Mouse (Mus musculus) limb, embryonic 15.5 days (tissue): ENCODE measurements around the gene Hoxc5. TPM values are rescaled to one million over a fixed set of nuclear protein-coding genes. Genes with fewer than 3 reads are reported as not detected.

Source experiments
- ATAC-seq: fragments of 200-750 bp; cut with Nextera tagmentation; 2 replicates; pipeline ENCODE4 v1.8.0; 2017; ENCODE audit warnings: low read depth, moderate TSS enrichment; ENCODE audit not compliant: insufficient number of reproducible peaks, low FRiP score, low TSS enrichment
- H3K27ac ChIP-seq: fragments of 300-500 bp; sonication (generic); 2 replicates; pipeline ENCODE4 v1.5.1; 2015; ENCODE audit warnings: moderate library complexity, mild to moderate bottlenecking, inconsistent platforms
- H3K27me3 ChIP-seq: fragments of 300-500 bp; sonication (generic); 2 replicates; pipeline ENCODE4 v1.6.1; 2015; ENCODE audit warnings: inconsistent platforms
- H3K36me3 ChIP-seq: fragments of 300-500 bp; sonication (generic); 2 replicates; pipeline ENCODE4 v1.6.1; 2015; ENCODE audit warnings: inconsistent platforms
- H3K4me1 ChIP-seq: fragments of 300-500 bp; sonication (generic); 2 replicates; pipeline ENCODE4 v1.6.1; 2015; ENCODE audit warnings: inconsistent platforms
- H3K4me2 ChIP-seq: fragments of 300-500 bp; sonication (generic); 2 replicates; pipeline ENCODE4 v1.6.1; 2015; ENCODE audit warnings: mild to moderate bottlenecking, inconsistent platforms
- H3K4me3 ChIP-seq: fragments of 300-500 bp; sonication (generic); 2 replicates; pipeline ENCODE4 v1.5.1; 2015; ENCODE audit warnings: mild to moderate bottlenecking, inconsistent platforms
- H3K9ac ChIP-seq: fragments of 300-500 bp; sonication (generic); 2 replicates; pipeline ENCODE4 v1.6.1; 2015; ENCODE audit warnings: inconsistent platforms
- H3K9me3 ChIP-seq: fragments of 300-500 bp; sonication (generic); 2 replicates; pipeline ENCODE4 v1.6.1; 2016; ENCODE audit warnings: inconsistent platforms
- WGBS: fragments of 180-500 bp; shearing (Covaris S2); methylation state at CpG from one replicate; pipeline ENCODE4 v1.1.7; 2015; 5-methylcytosine and 5-hydroxymethylcytosine counted together
- polyA plus RNA-seq: library from polyadenylated mRNA; unstranded; fragments of >200 nt; fragmentation: Nextera tagmentation; extraction: Ambion mirVana; gene quantifications from 2 replicates; pipeline ENCODE4 v1.2.1, GENCODE M21; 2015

The Hoxc5 gene
- polyA plus RNA-seq, 1 experiment from 2014 or later: 2.3 TPM

- no peak for ATAC-seq
- no peak overlapping the region for H3K4me2 ChIP-seq
- 38% methylated on average over 3 of the region's 3 CpGs for whole genome bisulfite sequencing
- no peaks in the 10 kb centered on the region for H3K36me3 ChIP-seq
- peaks cover 30% of the 10 kb centered on the region for H3K4me1 ChIP-seq
- H3K9me3 ChIP-seq: no peaks in the 10 kb centered on the region
- H3K27me3 ChIP-seq: peaks cover 93% of the 10 kb centered on the region
- H3K27ac ChIP-seq: no peak overlapping the region
- H3K4me3 ChIP-seq: no peak overlapping the region
- H3K9ac ChIP-seq: no peak overlapping the region
Measured at GRCm38 (mm10) chr15:102984925-102985324, 17.7 kb downstream of the Hoxc5 start.

GRCm38 (mm10) chr15:102987124-102987833, 20.0 kb downstream of the Hoxc5 start:
- Histone ChIP-seq H3K27ac (no peak overlapping the region), H3K4me2 (no peak overlapping the region), H3K4me1 (peaks cover 21% of the 10 kb centered on the region), H3K9ac (no peak overlapping the region), H3K4me3 (no peak overlapping the region), H3K36me3 (no peaks in the 10 kb centered on the region), H3K9me3 (no peaks in the 10 kb centered on the region), H3K27me3 (peaks cover 91% of the 10 kb centered on the region)
- ATAC-seq: no peak
- 11% methylated on average over 21 of the region's 21 CpGs for WGBS

GRCm38 (mm10) chr15:102988078-102988477, 20.8 kb downstream of the Hoxc5 start:
- peaks cover 17% of the 10 kb centered on the region for H3K4me1 ChIP-seq
- no peak overlapping the region for H3K4me2 ChIP-seq
- no peaks in the 10 kb centered on the region for H3K36me3 ChIP-seq
- no peak overlapping the region for H3K27ac ChIP-seq
- H3K4me3 ChIP-seq: no peak overlapping the region
- H3K9ac ChIP-seq: no peak overlapping the region
- no peak for ATAC-seq
- H3K27me3 ChIP-seq: peaks cover 92% of the 10 kb centered on the region
- no peaks in the 10 kb centered on the region for H3K9me3 ChIP-seq
- 49% methylated on average over 5 of the region's 5 CpGs for WGBS

GRCm38 (mm10) chr15:102990461-102991397, 23.5 kb downstream of the Hoxc5 start, which contains the start of gene Hoxc8:
Gene Hoxc8 (plus strand): TSS chr15:102990607.
- no peaks in the 10 kb centered on the region for H3K9me3 ChIP-seq
- peaks cover 16% of the 10 kb centered on the region for H3K4me1 ChIP-seq
- H3K27ac ChIP-seq: no peak within 1 kb of the TSS
- peak within 1 kb of the TSS; percentile 26; the same call in 1 of the 2 replicates for H3K9ac ChIP-seq
- ATAC-seq: no peak
- no peaks in the 10 kb centered on the region for H3K36me3 ChIP-seq
- 3% methylated on average over 67 of the region's 69 CpGs for WGBS
- H3K27me3 ChIP-seq: peaks cover 89% of the 10 kb centered on the region
- peak within 1 kb of the TSS; percentile 63 for H3K4me2 ChIP-seq
- peak within 1 kb of the TSS; percentile 36 for H3K4me3 ChIP-seq

GRCm38 (mm10) chr15:102991782-102992181, 24.5 kb downstream of the Hoxc5 start:
- 19% methylated on average over 7 of the region's 7 CpGs for WGBS
- no peak for ATAC-seq

GRCm38 (mm10) chr15:102992206-102992605, 25.0 kb downstream of the Hoxc5 start:
- Histone ChIP-seq H3K9me3 (no peaks in the 10 kb centered on the region), H3K4me2 (no peak overlapping the region), H3K27ac (no peak overlapping the region), H3K36me3 (no peaks in the 10 kb centered on the region), H3K9ac (no peak overlapping the region), H3K4me3 (no peak overlapping the region), H3K27me3 (peaks cover 88% of the 10 kb centered on the region), H3K4me1 (peaks cover 14% of the 10 kb centered on the region)
- WGBS: 16% methylated on average over 11 of the region's 11 CpGs
- ATAC-seq: no peak

More at GRCm38 (mm10) chr15:102991782-102992181, 24.5 kb downstream of the Hoxc5 start:
- no peak overlapping the region for H3K4me3 ChIP-seq
- H3K4me1 ChIP-seq: peaks cover 16% of the 10 kb centered on the region
- H3K36me3 ChIP-seq: no peaks in the 10 kb centered on the region
- no peak overlapping the region for H3K9ac ChIP-seq
- H3K27ac ChIP-seq: no peak overlapping the region
- H3K27me3 ChIP-seq: peaks cover 89% of the 10 kb centered on the region
- H3K9me3 ChIP-seq: no peaks in the 10 kb centered on the region
- 0 out of 2 replicates have a peak overlapping the region, but pooled peaks have one; percentile 14 for H3K4me2 ChIP-seq

- Histone ChIP-seq H3K4me3 (no peak overlapping the region), H3K27ac (no peak overlapping the region), H3K27me3 (peaks cover 88% of the 10 kb centered on the region), H3K4me2 (no peak overlapping the region), H3K9me3 (no peaks in the 10 kb centered on the region), H3K36me3 (no peaks in the 10 kb centered on the region), H3K4me1 (peaks cover 11% of the 10 kb centered on the region), H3K9ac (no peak overlapping the region)
- WGBS: 11% methylated on average over 3 of the region's 3 CpGs
- no peak for ATAC-seq
Measured at GRCm38 (mm10) chr15:102992863-102993262, 25.6 kb downstream of the Hoxc5 start.

GRCm38 (mm10) chr15:102996548-102996947, 29.3 kb downstream of the Hoxc5 start:
- ATAC-seq: no peak
- Histone ChIP-seq H3K27ac (no peak overlapping the region), H3K36me3 (no peaks in the 10 kb centered on the region), H3K4me2 (no peak overlapping the region), H3K4me1 (peaks cover 29% of the 10 kb centered on the region), H3K27me3 (peaks cover 90% of the 10 kb centered on the region), H3K4me3 (no peak overlapping the region), H3K9ac (no peak overlapping the region), H3K9me3 (no peaks in the 10 kb centered on the region)
- WGBS: 16% methylated on average over 9 of the region's 9 CpGs

GRCm38 (mm10) chr15:102997431-102997830, 30.2 kb downstream of the Hoxc5 start:
- H3K9me3 ChIP-seq: no peaks in the 10 kb centered on the region
- peaks cover 90% of the 10 kb centered on the region for H3K27me3 ChIP-seq
- peak overlapping the region; percentile 81 for H3K4me2 ChIP-seq
- no peak for ATAC-seq
- no peaks in the 10 kb centered on the region for H3K36me3 ChIP-seq
- WGBS: 13% methylated on average over 3 of the region's 3 CpGs
- peaks cover 29% of the 10 kb centered on the region for H3K4me1 ChIP-seq
- H3K27ac ChIP-seq: no peak overlapping the region
- peak overlapping the region; percentile 47; the same call in 1 of the 2 replicates for H3K4me3 ChIP-seq
- no peak overlapping the region for H3K9ac ChIP-seq

- H3K9me3 ChIP-seq: no peaks in the 10 kb centered on the region
- no peak for ATAC-seq
- 1% methylated on average over 19 of the region's 19 CpGs for WGBS
- H3K4me1 ChIP-seq: peaks cover 29% of the 10 kb centered on the region
- H3K4me2 ChIP-seq: peak within 1 kb of the TSS; percentile 81
- H3K9ac ChIP-seq: peak within 1 kb of the TSS; percentile 39; the same call in 1 of the 2 replicates
- H3K4me3 ChIP-seq: peak within 1 kb of the TSS; percentile 47
- peaks cover 90% of the 10 kb centered on the region for H3K27me3 ChIP-seq
- peak within 1 kb of the TSS; percentile 79 for H3K27ac ChIP-seq
- no peaks in the 10 kb centered on the region for H3K36me3 ChIP-seq
Measured at GRCm38 (mm10) chr15:102997939-102998355, 30.7 kb downstream of the Hoxc5 start, which contains the start of gene Hoxc6. Gene Hoxc6 (plus strand): TSS chr15:102998257.

- Histone ChIP-seq H3K4me1 (peaks cover 29% of the 10 kb centered on the region), H3K36me3 (no peaks in the 10 kb centered on the region), H3K4me2 (peak overlapping the region; percentile 81), H3K27me3 (peaks cover 91% of the 10 kb centered on the region), H3K9me3 (no peaks in the 10 kb centered on the region), H3K27ac (peak overlapping the region; percentile 79), H3K4me3 (peak overlapping the region; percentile 47), H3K9ac (peak overlapping the region; percentile 39; the same call in 1 of the 2 replicates)
- ATAC-seq: no peak
- WGBS: 1% methylated on average over 19 of the region's 19 CpGs
Measured at GRCm38 (mm10) chr15:102998608-102999182, 31.5 kb downstream of the Hoxc5 start.
